Mouse (Mus musculus) right cerebral cortex, postnatal 4 days (tissue): ENCODE data around the gene Cdyl.

Experiments used
- DNase-seq: peaks from one replicate; pipeline ENCODE4 v3.0.0-alpha.2; 2022

Cdyl gene

GRCm38 (mm10) chr13:35717658-35718057 lies 58.0 kb downstream of the Cdyl start:
- DNase-seq = no peak

GRCm38 (mm10) chr13:35719581-35719980 lies 59.9 kb downstream of the Cdyl start:
- no peak for DNase-seq

- no peak for DNase-seq
These were observed 63.4 kb downstream of the Cdyl start for GRCm38 (mm10) chr13:35723073-35723472.

GRCm38 (mm10) chr13:35726025-35726424 lies 66.4 kb downstream of the Cdyl start:
- no peak for DNase-seq

DNA sequence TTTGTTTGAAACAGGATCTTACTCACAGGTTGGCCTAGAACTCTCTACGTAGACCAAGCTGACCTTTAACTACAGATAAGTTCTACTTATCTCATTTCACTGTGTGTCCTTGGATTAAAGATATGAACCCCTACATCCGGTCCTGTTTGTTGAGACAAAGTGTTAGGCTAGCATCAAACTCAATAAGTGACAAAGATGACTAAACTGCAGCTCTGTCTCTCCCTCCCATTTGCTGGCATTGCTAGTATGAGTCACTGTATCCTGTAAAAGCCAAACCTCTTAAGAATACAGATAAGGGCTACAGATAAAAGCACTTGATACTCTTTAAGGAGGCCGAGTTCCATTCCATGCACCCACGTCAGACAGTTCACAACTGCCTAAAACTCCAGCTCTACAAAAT lies 72.5 kb downstream of the Cdyl start:
- DNase-seq = no peak

DNA sequence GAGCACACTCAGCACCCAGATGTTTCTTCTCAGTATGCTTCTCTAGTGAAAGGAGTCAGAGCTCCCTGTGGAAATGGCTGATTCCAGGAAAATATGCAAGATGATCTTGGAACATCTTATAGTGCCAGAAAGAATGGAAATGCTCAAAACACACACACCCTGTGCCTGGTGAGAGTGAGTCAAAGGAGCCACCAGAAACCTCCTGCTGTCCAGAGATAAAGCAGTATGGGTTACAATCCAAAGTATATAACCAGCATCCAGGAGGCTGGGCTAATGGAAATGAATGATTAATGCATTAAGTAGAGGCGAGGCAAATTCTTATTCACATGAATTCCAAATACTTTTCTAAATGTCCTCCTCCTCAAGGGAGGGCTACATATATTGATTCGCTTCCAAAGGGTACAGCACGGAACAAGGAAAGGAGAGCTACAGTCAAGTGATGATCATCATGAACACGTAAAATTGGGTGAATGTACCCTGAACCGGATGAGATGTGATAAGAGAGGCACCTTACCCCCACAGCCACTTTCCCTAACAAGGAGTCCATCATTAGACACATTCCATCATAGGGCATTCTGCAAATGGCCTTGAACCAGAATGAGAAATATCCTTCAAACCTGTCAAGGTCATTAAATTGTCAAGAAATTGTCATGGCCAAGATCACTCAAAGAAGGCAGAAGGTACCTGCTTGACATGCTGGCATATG lies 73.4 kb downstream of the Cdyl start:
- DNase-seq = no peak

GRCm38 (mm10) chr13:35737565-35737964 lies 77.9 kb downstream of the Cdyl start:
- no peak for DNase-seq

DNA sequence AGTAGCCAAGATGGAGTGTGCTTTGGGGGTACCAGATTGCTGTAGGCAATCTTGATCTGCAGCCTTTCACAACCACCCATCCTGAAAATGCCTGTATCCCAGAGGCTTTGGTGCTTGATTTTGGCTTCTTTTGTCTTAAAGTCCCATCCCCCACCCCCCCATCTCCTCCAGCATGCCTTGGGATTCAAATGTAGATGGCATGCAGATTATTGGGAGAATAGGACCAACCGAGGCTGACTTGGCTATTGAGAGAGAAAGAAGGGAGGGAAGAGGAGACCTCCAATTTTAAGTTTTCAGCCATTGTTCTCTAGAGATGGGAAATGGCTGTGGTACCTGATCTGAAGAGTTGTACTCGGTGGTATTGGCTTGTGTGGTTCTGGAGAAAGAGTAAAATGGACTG lies 78.6 kb downstream of the Cdyl start:
- no peak for DNase-seq

DNA sequence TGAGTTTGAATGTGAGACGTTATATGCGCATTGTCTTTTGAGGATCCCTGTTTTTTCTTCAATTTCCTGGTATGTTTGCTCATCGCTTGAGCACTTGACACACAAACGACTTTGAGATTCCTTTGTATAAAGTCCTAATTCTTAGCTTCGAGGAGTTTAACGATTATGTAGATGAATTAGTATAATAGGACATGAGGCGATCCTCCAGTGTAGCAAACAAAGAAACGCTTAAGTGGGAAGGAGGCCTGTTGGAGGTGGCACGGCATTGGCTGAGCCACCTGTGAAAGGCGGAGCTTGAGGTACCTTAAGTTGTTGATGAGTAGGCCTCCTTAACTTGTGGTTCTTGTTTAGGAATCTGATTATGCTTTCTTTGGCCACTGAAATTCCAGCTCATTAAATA lies 79.8 kb downstream of the Cdyl start:
- DNase-seq = no peak

DNA sequence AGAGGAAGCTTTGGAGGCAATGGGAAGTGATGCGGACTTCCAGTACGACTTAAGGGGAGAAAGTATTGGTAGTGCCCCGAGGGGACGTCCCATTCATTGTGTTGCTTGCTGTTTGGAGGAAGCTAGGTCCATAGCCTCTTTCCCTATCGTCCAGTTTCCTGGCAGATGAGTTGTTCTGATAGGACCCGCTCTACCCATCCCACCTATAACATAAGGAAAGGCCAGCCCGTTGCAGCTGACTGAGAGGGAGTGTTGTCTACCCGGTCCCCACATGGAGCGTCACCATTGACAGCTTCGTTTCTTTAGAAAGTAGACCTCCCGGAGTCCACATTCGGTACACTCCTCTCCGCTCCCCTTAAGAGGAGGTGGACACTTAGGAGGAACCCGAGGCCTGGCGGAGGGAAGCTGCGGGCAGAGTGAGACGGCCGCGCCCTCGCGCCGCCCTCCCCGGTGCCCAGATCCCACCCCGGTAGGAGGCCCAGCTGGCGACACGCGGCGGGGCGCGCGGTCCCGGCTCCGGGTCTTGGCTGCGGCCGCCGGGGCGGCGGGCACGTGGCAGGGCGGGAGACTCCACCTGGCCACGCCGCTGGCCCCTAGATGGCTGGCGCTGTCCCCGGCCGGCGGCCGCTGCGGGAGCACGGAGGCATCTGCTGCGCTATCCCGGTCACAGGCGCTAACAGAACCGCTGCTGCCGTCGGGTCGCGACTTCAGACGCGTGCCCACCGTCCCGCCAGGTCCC lies 80.8 kb downstream of the Cdyl start:
- DNase-seq = no peak

GRCm38 (mm10) chr13:35741040-35741619 lies 81.5 kb downstream of the Cdyl start:
- peak; percentile 86 for DNase-seq

- DNase-seq = peak; percentile 50
These were observed 82.2 kb downstream of the Cdyl start for GRCm38 (mm10) chr13:35741620-35742421.

DNA sequence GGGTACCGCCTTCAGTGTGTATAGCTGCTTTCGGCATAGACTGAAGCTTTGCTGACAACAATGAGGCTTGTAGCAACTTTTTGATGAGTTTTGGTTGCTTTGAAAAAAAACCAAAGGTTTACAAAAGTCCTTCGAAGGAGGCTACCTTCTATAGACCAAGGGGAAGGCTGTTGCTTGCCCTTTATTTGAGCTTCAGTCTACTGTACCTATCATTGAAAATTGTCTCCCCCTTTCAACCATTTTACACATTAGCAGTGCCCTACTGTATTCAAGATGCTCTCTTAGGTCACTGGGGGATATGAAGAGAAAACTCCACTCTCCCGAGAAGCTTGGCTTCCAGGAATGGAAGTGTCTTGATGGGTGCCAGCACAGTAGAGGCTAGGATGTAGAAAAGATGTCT lies 83.1 kb downstream of the Cdyl start:
- DNase-seq = no peak

DNA sequence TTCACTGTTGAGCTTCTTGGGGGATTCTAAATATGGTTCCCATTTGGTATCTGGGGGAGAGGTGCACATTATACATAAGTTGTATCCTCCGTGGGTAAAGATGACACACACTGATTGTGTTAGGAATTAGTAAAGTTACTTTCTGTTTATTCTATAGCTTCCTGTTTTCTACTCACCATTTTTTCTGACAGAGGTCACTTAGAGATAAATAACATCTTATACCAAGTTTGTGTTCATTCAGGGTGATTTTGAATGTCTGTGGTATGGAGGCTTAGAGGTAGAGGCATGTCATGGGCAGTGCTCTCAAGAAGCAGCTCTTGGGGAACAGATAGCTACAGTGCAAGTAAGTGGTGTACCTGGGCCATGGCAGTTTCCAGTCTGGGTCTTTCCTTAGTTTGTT lies 83.6 kb downstream of the Cdyl start:
- DNase-seq = no peak

- no peak for DNase-seq
These were observed 89.6 kb downstream of the Cdyl start for GRCm38 (mm10) chr13:35749194-35749593.

DNA sequence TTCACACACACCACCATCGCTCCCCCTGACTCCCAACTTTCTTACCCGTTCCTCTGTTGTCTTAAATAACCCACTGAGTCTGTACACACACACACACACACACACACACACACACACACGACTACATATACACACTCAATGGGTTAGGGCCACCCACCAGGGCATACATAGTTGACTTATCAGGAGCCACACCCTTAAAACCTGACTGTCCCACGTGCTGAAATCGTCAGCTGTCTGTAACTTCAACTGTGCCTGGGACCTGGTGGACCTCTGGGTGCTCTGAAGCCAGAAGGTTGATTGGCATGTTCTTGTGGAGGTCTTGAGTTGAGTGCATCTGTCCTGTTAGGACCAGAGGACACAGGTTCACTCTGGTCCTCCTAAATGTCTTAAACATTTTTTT lies 90.0 kb downstream of the Cdyl start:
- no peak for DNase-seq

- no peak for DNase-seq
These were observed 92.4 kb downstream of the Cdyl start for GRCm38 (mm10) chr13:35752046-35752445.

GRCm38 (mm10) chr13:35755002-35755401 lies 95.4 kb downstream of the Cdyl start:
- no peak for DNase-seq

DNA sequence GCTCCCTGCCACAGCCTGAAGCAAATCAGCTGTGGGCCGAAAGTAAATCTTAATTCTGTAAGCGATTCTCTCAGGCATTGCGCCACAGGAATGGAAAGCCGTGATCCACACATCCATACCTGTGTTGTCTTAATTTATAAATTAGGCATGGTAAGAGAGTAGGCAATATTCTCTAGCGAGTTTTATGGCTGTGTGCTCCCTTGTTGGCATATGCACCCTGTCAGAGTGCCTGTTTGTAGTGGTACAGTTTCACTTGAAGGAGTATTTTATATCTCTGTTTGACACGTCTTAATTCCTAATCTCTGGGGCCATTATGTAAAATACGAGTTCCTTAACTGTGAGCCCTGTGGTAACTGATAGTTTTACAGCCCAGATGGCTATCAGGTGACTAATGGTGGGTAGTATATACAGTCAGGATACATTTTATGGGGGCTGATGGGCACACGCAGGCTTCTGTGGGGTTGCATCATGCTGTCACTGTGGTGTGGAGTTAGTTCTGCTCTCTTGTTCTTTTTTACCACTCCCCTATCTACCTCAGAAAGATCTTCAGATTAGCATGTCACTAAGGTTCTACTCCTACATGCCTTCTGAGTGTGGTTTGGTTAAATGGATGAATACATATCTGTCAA lies 96.1 kb downstream of the Cdyl start:
- no peak for DNase-seq

DNA sequence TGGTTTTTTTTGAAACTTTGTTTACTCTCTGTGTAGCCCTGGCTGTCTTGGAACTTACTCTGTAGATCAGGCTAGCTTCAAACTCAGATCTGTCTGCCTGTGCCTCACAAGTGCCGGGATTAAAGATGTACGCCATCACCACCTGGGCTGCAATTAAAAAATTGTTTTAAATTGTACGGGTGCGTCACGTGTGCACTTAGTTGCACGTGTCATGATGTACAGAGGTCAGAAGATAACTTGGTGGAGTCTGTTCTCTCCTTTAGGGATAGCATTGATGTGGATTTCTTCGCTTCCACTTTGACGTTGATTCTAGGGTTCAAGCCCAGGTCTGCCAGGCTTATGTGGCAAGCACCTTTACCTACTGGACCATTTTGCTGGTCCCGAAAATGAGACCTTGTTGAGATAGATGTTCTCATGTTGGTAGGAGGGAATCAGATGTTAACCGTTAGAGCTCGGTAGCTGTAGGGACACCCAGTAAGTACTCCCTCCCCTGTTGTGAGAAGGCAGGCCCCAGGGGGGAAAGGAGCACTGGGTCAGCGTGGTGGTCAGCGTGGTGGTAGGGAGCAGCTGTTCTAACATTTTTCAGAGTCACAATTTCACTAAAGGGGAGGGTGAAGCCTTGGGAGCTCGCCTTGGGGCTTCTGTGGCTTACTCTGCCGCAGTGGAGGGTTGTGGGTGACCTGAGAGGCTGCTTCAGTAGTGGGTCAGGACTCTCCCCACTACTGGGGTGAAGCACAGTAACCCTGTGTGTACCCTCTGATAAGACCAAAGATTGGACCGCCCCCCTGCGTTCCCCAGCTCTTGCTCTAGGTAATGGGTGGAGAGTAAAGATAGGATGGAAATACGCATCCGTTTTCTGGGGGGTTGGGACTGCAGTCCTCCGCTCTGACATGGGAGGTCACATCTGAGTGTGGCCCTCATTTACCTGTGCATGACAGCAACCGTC lies 97.0 kb downstream of the Cdyl start:
- DNase-seq = no peak

- DNase-seq = no peak
These were observed 100.7 kb downstream of the Cdyl start for GRCm38 (mm10) chr13:35760372-35760771.

- DNase-seq = no peak
These were observed 104.9 kb downstream of the Cdyl start for GRCm38 (mm10) chr13:35764559-35764958.
